Mouse (Mus musculus): ENCODE data around the gene BC030500. TPM values are rescaled to one million over a fixed set of nuclear protein-coding genes. Genes with fewer than 3 reads are reported as not detected.

BC030500 gene
- 0.11 and 0.13 TPM in 2 replicates for polyA plus RNA-seq (2015; fragmentation: Nextera tagmentation; extraction: Ambion mirVana)

DNA sequence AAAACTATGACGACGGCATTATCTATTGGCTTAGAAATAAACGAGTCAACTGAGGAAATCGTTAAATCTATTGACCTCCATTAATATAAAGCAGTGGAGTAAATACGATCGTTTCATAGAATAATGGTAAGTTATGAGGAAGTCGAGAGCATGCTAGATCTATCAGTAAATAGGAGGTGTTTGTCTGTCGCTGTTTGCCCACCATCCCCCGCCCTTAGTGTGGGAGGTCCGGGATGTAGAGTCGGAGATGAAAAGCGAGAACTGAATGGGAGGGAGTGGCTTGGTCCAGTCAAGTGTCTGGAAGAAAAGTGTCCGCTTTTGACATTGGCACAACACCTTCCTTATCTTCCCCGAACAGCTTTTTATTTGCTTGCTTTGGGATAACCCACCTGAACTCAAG lies at the start of gene BC030500:
Gene BC030500, plus strand, starts transcription at position 79 of the 400 bp plus-strand sequence.
- 8% methylated on average over 14 of the region's 14 CpGs for WGBS
- peaks cover 5% of the 10 kb centered on the region; the same call in 1 of the 2 replicates for H3K27me3 ChIP-seq (replicated peaks; ENCODE audit: control insufficient read depth, insufficient read depth, low read length)
- peak within 1 kb of the TSS; percentile 94 for H3K4me2 ChIP-seq (ENCODE audit: low read depth, low read length)
- no peak for ATAC-seq
- peak within 1 kb of the TSS; percentile 46 for H3K9ac ChIP-seq (ENCODE audit: low read depth, low read length)
- H3K4me3 ChIP-seq (ENCODE audit: low read length) = peak within 1 kb of the TSS; percentile 48
- H3K4me1 ChIP-seq (ENCODE audit: control insufficient read depth, insufficient read depth, low read length) = no peaks in the 10 kb centered on the region
- H3K36me3 ChIP-seq (ENCODE audit: control insufficient read depth, insufficient read depth, low read length) = no peaks in the 10 kb centered on the region
- no peak within 1 kb of the TSS for H3K27ac ChIP-seq (ENCODE audit: low read length)
- no peaks in the 10 kb centered on the region for H3K9me3 ChIP-seq (ENCODE audit: control insufficient read depth, low read length)

DNA sequence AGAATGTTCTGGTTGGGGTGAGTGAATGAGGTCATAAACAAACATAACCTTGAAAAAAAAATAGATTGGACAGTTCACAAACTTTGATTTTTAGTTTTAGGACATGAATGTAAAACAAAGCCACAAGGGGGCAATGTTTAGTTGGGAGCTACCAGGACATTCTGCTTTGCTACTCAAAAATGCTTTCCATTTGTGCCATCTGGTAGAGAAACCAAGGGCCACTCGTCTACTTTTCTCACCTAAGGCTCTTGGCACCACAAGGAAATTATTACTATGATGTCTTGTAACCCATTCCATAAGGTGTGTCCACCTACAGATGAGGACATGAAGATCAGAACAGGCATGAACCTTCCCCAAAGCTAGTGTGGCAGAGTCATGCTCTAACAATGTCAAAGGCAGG lies 25.1 kb upstream of the BC030500 start:
- Histone ChIP-seq H3K36me3 (ENCODE audit: control insufficient read depth, insufficient read depth, low read length) (no peaks in the 10 kb centered on the region), H3K4me3 (ENCODE audit: low read length) (no peak overlapping the region), H3K4me1 (ENCODE audit: control insufficient read depth, insufficient read depth, low read length) (no peaks in the 10 kb centered on the region), H3K4me2 (ENCODE audit: low read depth, low read length) (no peak overlapping the region), H3K27me3 (replicated peaks; ENCODE audit: control insufficient read depth, insufficient read depth, low read length) (no peaks in the 10 kb centered on the region), H3K9ac (ENCODE audit: low read depth, low read length) (no peak overlapping the region), H3K27ac (ENCODE audit: low read length) (no peak overlapping the region), H3K9me3 (ENCODE audit: control insufficient read depth, low read length) (no peaks in the 10 kb centered on the region)
- 12% methylated on average over 1 of the region's 1 CpGs for WGBS
- ATAC-seq = no peak

DNA sequence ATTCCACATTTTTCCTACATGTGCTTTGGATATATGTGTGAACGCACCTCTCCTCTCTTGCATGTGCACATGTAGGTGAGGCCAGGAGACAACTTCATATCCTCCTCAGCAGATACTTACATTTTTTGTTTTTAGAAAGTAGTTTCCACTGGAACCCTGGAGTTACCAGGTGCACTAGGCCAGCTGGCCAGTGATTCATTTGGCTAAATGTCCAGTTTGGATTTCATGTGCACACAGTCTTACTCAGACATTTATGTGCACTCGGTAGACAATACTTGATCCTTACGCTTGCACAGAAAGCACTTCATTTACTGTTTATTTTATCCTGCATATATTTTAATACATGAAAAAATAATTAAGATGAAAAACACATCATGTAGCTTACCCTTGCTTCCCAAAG lies 21.0 kb upstream of the BC030500 start:
- no peak overlapping the region for H3K4me2 ChIP-seq (ENCODE audit: low read depth, low read length)
- no peak overlapping the region for H3K27ac ChIP-seq (ENCODE audit: low read length)
- H3K4me3 ChIP-seq (ENCODE audit: low read length) = no peak overlapping the region
- no peaks in the 10 kb centered on the region for H3K4me1 ChIP-seq (ENCODE audit: control insufficient read depth, insufficient read depth, low read length)
- no peaks in the 10 kb centered on the region for H3K36me3 ChIP-seq (ENCODE audit: control insufficient read depth, insufficient read depth, low read length)
- WGBS = 85% methylated on average over 3 of the region's 3 CpGs
- no peak for ATAC-seq
- no peak overlapping the region for H3K9ac ChIP-seq (ENCODE audit: low read depth, low read length)
- no peaks in the 10 kb centered on the region for H3K27me3 ChIP-seq (replicated peaks; ENCODE audit: control insufficient read depth, insufficient read depth, low read length)
- no peaks in the 10 kb centered on the region for H3K9me3 ChIP-seq (ENCODE audit: control insufficient read depth, low read length)

DNA sequence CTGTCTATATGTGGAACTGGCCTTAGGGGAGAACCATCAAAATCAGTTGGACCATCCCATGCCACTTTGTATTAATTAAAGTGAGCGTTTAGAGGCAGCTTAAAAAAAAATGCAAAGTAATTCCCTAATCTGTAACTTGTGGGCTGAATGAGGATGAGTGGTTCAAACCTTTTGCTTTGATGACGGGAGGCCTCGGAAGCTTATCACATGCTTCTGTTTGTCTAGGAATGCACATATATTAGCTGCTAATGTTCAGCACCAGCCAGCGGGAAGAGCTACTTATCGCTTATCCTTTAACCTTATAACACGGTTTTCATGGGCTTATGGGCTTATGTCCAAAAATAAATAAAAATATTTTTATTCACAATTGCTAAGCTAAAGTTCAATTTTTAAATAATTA lies 15.6 kb upstream of the BC030500 start:
- 64% methylated on average over 6 of the region's 6 CpGs for WGBS
- no peak overlapping the region for H3K9ac ChIP-seq (ENCODE audit: low read depth, low read length)
- no peaks in the 10 kb centered on the region for H3K27me3 ChIP-seq (replicated peaks; ENCODE audit: control insufficient read depth, insufficient read depth, low read length)
- no peaks in the 10 kb centered on the region for H3K36me3 ChIP-seq (ENCODE audit: control insufficient read depth, insufficient read depth, low read length)
- H3K27ac ChIP-seq (ENCODE audit: low read length) = no peak overlapping the region
- H3K4me1 ChIP-seq (ENCODE audit: control insufficient read depth, insufficient read depth, low read length) = no peaks in the 10 kb centered on the region
- H3K4me2 ChIP-seq (ENCODE audit: low read depth, low read length) = no peak overlapping the region
- H3K4me3 ChIP-seq (ENCODE audit: low read length) = no peak overlapping the region
- no peaks in the 10 kb centered on the region for H3K9me3 ChIP-seq (ENCODE audit: control insufficient read depth, low read length)
- no peak for ATAC-seq

DNA sequence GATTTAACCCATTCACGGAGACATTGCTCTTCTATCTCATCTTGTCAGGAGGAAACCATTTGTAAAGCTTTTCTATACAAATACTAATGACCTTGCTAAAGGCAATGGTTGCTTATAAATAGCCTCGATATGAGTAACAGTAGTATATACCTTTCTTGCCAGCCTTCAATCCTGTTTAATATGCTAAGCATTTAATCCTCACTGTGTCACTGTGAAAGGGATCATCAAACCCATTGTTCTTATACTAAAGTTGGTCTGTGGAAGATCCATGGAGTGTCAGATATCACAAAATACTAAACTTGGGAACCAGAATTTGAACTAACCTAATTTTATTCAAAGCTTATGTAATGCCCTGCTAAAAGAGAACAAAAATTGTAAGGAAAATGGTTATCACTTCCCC lies 7.1 kb upstream of the BC030500 start:
- Histone ChIP-seq H3K4me1 (ENCODE audit: control insufficient read depth, insufficient read depth, low read length) (no peaks in the 10 kb centered on the region), H3K9me3 (ENCODE audit: control insufficient read depth, low read length) (no peaks in the 10 kb centered on the region), H3K4me3 (ENCODE audit: low read length) (no peak overlapping the region), H3K4me2 (ENCODE audit: low read depth, low read length) (no peak overlapping the region), H3K36me3 (ENCODE audit: control insufficient read depth, insufficient read depth, low read length) (no peaks in the 10 kb centered on the region), H3K27ac (ENCODE audit: low read length) (no peak overlapping the region), H3K9ac (ENCODE audit: low read depth, low read length) (no peak overlapping the region), H3K27me3 (replicated peaks; ENCODE audit: control insufficient read depth, insufficient read depth, low read length) (no peaks in the 10 kb centered on the region)
- ATAC-seq = no peak
- WGBS = 38% methylated on average over 2 of the region's 2 CpGs

DNA sequence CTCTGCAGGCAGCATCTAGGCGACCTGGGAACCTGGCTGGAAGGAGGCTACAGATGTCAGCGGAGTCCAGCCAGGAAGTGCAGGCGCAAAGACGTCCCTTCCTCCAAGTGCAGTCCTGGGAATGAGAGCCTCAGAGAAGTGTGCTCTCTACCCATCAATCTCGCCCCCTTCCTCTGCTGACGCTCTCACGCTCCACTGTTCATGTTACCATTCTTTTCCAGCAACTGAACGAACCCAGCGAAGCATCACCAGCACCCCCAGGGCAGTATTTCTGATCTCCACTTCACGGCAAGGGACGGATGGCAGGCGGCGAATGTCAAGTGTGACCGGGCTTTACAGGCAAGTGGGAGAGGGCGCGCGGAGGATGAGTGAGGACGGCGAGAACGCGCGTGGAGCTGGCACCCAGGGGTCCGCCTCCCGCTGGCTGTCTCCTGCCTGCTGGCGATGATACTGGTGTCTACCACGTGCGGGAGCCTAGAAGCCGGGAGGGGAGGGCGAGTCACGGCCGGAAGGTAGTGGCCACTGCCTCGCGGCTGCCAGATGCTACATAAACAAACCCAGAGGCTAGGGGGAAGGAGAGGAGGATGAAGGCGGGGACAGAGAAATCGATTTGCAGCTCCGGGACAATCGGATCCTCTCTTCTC lies 763 bp downstream of the BC030500 start, which contains the start of gene Galntl6:
Gene Galntl6, minus strand, starts transcription at position 445 of the 644 bp plus-strand sequence.
- Histone ChIP-seq H3K27me3 (replicated peaks; ENCODE audit: control insufficient read depth, insufficient read depth, low read length) (peaks cover 5% of the 10 kb centered on the region; the same call in 1 of the 2 replicates), H3K9ac (ENCODE audit: low read depth, low read length) (peak within 1 kb of the TSS; percentile 46), H3K4me2 (ENCODE audit: low read depth, low read length) (peak within 1 kb of the TSS; percentile 94), H3K36me3 (ENCODE audit: control insufficient read depth, insufficient read depth, low read length) (no peaks in the 10 kb centered on the region), H3K9me3 (ENCODE audit: control insufficient read depth, low read length) (no peaks in the 10 kb centered on the region), H3K27ac (ENCODE audit: low read length) (no peak within 1 kb of the TSS), H3K4me3 (ENCODE audit: low read length) (peak within 1 kb of the TSS; percentile 48), H3K4me1 (ENCODE audit: control insufficient read depth, insufficient read depth, low read length) (no peaks in the 10 kb centered on the region)
- ATAC-seq = peak; percentile 67
- under 1% methylated on average over 37 of the region's 37 CpGs for WGBS

DNA sequence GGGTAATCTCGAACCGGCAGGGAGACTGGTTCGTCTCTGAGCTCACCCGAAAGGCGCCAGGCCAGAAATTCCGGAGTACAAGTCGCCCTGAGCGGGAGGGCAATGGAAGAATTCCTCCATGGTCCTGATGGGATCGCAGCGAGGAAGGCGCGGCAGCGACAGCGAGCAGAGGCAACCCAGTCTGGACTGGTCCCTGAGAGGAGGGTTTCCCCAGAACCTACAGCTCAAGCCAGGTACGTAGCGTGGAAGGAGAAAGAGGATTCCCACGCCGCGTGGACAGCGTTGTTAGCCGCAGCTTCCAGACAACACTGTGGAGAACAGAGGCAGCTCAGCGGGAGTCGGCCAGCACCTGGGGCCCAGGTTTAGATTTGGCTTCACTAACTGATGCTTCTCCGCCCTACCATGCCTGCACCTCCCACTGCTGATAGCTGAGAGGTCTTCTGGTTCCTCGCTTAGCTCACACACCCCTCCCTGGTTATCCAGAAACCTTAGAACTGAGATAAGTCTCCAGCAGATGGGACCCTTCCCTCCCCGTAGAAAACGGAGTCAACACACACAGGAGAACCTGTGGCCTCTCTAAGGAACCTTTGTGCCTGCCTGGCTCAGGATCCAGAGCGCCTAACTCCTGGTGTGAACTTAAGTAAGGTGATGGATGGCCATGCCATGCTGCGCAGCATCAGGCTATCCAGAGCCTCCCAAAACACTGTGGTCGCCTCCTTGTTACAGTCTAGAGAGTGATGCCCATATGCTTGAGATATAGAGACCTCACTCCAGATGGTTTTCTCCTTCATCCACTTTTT lies 1.5 kb downstream of the BC030500 start:
- Histone ChIP-seq H3K9me3 (ENCODE audit: control insufficient read depth, low read length) (no peaks in the 10 kb centered on the region), H3K27ac (ENCODE audit: low read length) (no peak overlapping the region), H3K9ac (ENCODE audit: low read depth, low read length) (peak overlapping the region; percentile 46), H3K4me1 (ENCODE audit: control insufficient read depth, insufficient read depth, low read length) (no peaks in the 10 kb centered on the region), H3K4me2 (ENCODE audit: low read depth, low read length) (peak overlapping the region; percentile 94), H3K4me3 (ENCODE audit: low read length) (peak overlapping the region; percentile 48), H3K27me3 (replicated peaks; ENCODE audit: control insufficient read depth, insufficient read depth, low read length) (peaks cover 5% of the 10 kb centered on the region; the same call in 1 of the 2 replicates), H3K36me3 (ENCODE audit: control insufficient read depth, insufficient read depth, low read length) (no peaks in the 10 kb centered on the region)
- 3% methylated on average over 30 of the region's 30 CpGs for WGBS
- ATAC-seq = peak; percentile 72

DNA sequence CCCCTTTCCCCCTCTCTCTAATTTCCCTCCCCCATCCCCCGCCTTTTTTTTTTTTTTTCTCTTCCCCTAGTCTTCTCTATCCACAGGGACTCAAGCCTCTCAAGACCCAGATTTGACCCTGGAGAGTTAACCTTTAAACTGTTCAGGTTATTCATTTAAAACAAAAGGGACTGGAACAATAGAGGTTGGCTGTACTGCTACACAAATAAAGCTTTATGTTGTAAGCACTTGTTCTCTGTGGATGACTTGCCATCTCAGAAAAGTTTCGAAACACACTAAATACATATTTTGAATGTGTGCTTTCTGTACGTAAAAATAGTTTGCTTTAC lies 2.0 kb downstream of the BC030500 start:
- peaks cover 5% of the 10 kb centered on the region; the same call in 1 of the 2 replicates for H3K27me3 ChIP-seq (replicated peaks; ENCODE audit: control insufficient read depth, insufficient read depth, low read length)

DNA sequence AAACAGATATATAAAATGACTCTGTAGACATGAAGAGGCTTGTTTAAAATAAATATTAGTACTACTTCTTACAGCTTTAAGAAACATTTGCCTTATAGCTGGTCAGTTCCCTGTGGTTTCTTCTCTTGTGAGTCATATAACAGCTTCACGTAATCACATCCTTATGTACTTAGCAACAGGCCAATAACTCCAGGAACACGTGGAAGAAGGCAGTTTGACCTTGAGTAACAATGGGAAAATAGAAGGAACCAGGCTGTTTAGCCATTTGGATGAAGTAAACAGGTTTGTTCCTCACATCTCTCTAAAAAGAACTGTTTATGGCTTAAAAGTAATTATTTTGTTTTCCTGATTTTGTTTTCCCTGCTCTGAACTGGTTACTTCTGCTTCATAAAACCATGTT lies 3.6 kb downstream of the BC030500 start:
- Histone ChIP-seq H3K9me3 (ENCODE audit: control insufficient read depth, low read length) (no peaks in the 10 kb centered on the region), H3K27ac (ENCODE audit: low read length) (no peak overlapping the region), H3K9ac (ENCODE audit: low read depth, low read length) (no peak overlapping the region), H3K27me3 (replicated peaks; ENCODE audit: control insufficient read depth, insufficient read depth, low read length) (peaks cover 5% of the 10 kb centered on the region; the same call in 1 of the 2 replicates), H3K4me1 (ENCODE audit: control insufficient read depth, insufficient read depth, low read length) (no peaks in the 10 kb centered on the region), H3K4me2 (ENCODE audit: low read depth, low read length) (no peak overlapping the region), H3K4me3 (ENCODE audit: low read length) (no peak overlapping the region), H3K36me3 (ENCODE audit: control insufficient read depth, insufficient read depth, low read length) (no peaks in the 10 kb centered on the region)
- ATAC-seq = no peak
- WGBS = 37% methylated on average over 2 of the region's 2 CpGs

More for the DNA sequence above, 2.0 kb downstream of the BC030500 start:
- no peaks in the 10 kb centered on the region for H3K9me3 ChIP-seq (ENCODE audit: control insufficient read depth, low read length)
- no peak overlapping the region; the same call in 1 of the 2 replicates for H3K4me2 ChIP-seq (ENCODE audit: low read depth, low read length)
- no peak overlapping the region for H3K9ac ChIP-seq (ENCODE audit: low read depth, low read length)
- no peaks in the 10 kb centered on the region for H3K36me3 ChIP-seq (ENCODE audit: control insufficient read depth, insufficient read depth, low read length)
- no peak overlapping the region for H3K4me3 ChIP-seq (ENCODE audit: low read length)
- H3K27ac ChIP-seq (ENCODE audit: low read length) = no peak overlapping the region
- H3K4me1 ChIP-seq (ENCODE audit: control insufficient read depth, insufficient read depth, low read length) = no peaks in the 10 kb centered on the region
- 67% methylated on average over 2 of the region's 3 CpGs for WGBS
- no peak for ATAC-seq
